Comparison of ENCODE assay signal across 15 mouse cellular contexts in genomic region chr14:58608216-58608615, GRCm38 (mm10).
DNase-seq lines count a peak whose midpoint lies in the region; ATAC-seq and TF ChIP-seq lines count a peak whose summit lies in the region.
"Had no signal": no experiment of that assay in that cellular context is flagged by ENCODE, and none has a peak within 500 bp of the region (broad histone marks: within the 10 kb centered on the region; RNA-seq: fewer than 3 reads in every experiment).

No protein-coding gene starts in this region.

- H3K9me3 ChIP-seq in midbrain, embryonic 11.5 days (ENCODE audit: control insufficient read depth, low read length), result no peaks in the 10 kb centered on the region
- H3K9me3 ChIP-seq: intestine, embryonic 15.5 days; liver, embryonic 13.5 days; midbrain, embryonic 13.5 days; neural tube, embryonic 12.5 days had no signal

- no peak for ATAC-seq in megakaryocyte progenitor cell, adult 5-6 weeks (replicated peaks; ENCODE audit: poor library complexity)
- ATAC-seq in midbrain, embryonic 11.5 days (ENCODE audit: low FRiP score), result no peak
- ATAC-seq: activated CD4-positive, CD25-positive, alpha-beta regulatory T cell, adult 4 months; intestine, embryonic 15.5 days; midbrain, embryonic 13.5 days had no signal

- no peaks in the 10 kb centered on the region for H3K4me1 ChIP-seq in midbrain, embryonic 11.5 days (ENCODE audit: control insufficient read depth, insufficient read depth, low read length)
- H3K4me1 ChIP-seq: intestine, embryonic 15.5 days; liver, embryonic 13.5 days; midbrain, embryonic 13.5 days; neural tube, embryonic 12.5 days had no signal

- no peak for TF ChIP-seq CTCF in left cerebral cortex, adult 2 months (IDR thresholded peaks at IDR 0.05)

- 67% methylated on average over 4 of the region's 4 CpGs for WGBS in midbrain, embryonic 11.5 days

- no peak overlapping the region for H3K27ac ChIP-seq in left cerebral cortex, adult 2 months
- H3K27ac ChIP-seq in midbrain, embryonic 11.5 days (ENCODE audit: low read depth, low read length), result no peak overlapping the region
- H3K27ac ChIP-seq: intestine, embryonic 15.5 days; liver, embryonic 13.5 days; midbrain, embryonic 13.5 days; neural tube, embryonic 12.5 days had no signal

- H3K4me3 ChIP-seq in left cerebral cortex, adult 2 months, result no peak overlapping the region
- H3K4me3 ChIP-seq in midbrain, embryonic 11.5 days (ENCODE audit: low read depth, low read length), result no peak overlapping the region
- H3K4me3 ChIP-seq: erythroblast, embryonic 14.5 days; intestine, embryonic 15.5 days; liver, embryonic 13.5 days; midbrain, embryonic 13.5 days; neural tube, embryonic 12.5 days had no signal

- H3K9ac ChIP-seq in midbrain, embryonic 11.5 days (ENCODE audit: low read length), result no peak overlapping the region
- H3K9ac ChIP-seq: intestine, embryonic 15.5 days; liver, embryonic 13.5 days; midbrain, embryonic 13.5 days; neural tube, embryonic 12.5 days had no signal

- intact Hi-C loops in gastrocnemius, postnatal 36 days (cut with DNase I), result no loop called here
- intact Hi-C loops in heart, postnatal 25 days (cut with DNase I), result loop anchor here (10.0 kb wide), 1 partner anchor 573 kb away; no protein-coding TSS in a partner anchor
- intact Hi-C loops in left cerebral cortex, adult 2 months (cut with DNase I), result no loop called here

- no peaks in the 10 kb centered on the region for H3K27me3 ChIP-seq in midbrain, embryonic 11.5 days (ENCODE audit: control insufficient read depth, insufficient read depth, low read length)
- H3K27me3 ChIP-seq: intestine, embryonic 15.5 days; liver, embryonic 13.5 days; midbrain, embryonic 13.5 days; neural tube, embryonic 12.5 days had no signal

- H3K36me3 ChIP-seq in midbrain, embryonic 11.5 days (ENCODE audit: control insufficient read depth, insufficient read depth, low read length), result no peaks in the 10 kb centered on the region
- H3K36me3 ChIP-seq: intestine, embryonic 15.5 days; liver, embryonic 13.5 days; midbrain, embryonic 13.5 days; neural tube, embryonic 12.5 days had no signal

- no peak overlapping the region for H3K4me2 ChIP-seq in midbrain, embryonic 11.5 days
- H3K4me2 ChIP-seq: intestine, embryonic 15.5 days; liver, embryonic 13.5 days; midbrain, embryonic 13.5 days; neural tube, embryonic 12.5 days had no signal

- peak; percentile 31 for DNase-seq in adrenal gland, adult 2 months
- no peak for DNase-seq in adrenal gland, postnatal 25 days
- DNase-seq in ES-CJ7 (ENCODE audit: low read depth, low spot score), result peak; percentile 12
- peak; percentile 25 to 35 for DNase-seq in gastrocnemius, postnatal 36 days
- DNase-seq in heart, postnatal 25 days (ENCODE audit: low spot score), result peak; percentile 39
- DNase-seq in left cerebral cortex, adult 2 months (ENCODE audit: extremely low spot score in 1 of 2, low spot score in 2 of 2), result no peak
- DNase-seq in midbrain, embryonic 11.5 days (ENCODE audit: low spot score, missing footprints), result no peak
- DNase-seq: embryo, embryonic 11 days; liver, embryonic 13.5 days had no signal

Comparison
In these comparisons a context has a peak if more than half of its experiments do, and no peak if none do; other contexts are left out.
1. DNase-seq: peak in adrenal gland, adult 2 months (single experiment), ES-CJ7 (single experiment), gastrocnemius, postnatal 36 days (2 of 2) and heart, postnatal 25 days (single experiment); none in adrenal gland, postnatal 25 days (single experiment), left cerebral cortex, adult 2 months (0 of 2) and midbrain, embryonic 11.5 days (single experiment).